ENCODE assay signal across 11 mouse cellular contexts in genomic region chr6:117771506-117771905, GRCm38 (mm10).
"Had no signal": no experiment of that assay in that cellular context is flagged by ENCODE, and none has a peak within 500 bp of the region (broad histone marks: within the 10 kb centered on the region; RNA-seq: fewer than 3 reads in every experiment).

No protein-coding gene starts in this region.

- DNase-seq: gastrocnemius, adult 2 months; gastrocnemius, postnatal 10 days; gastrocnemius, postnatal 25 days; heart, adult 18-20 months; heart, postnatal 10 days; heart, postnatal 4 days; kidney, adult 18-20 months; kidney, adult 8-10 months; kidney, postnatal 14 days; kidney, postnatal 36 days; left cerebral cortex, postnatal 4 days had no signal
